Mouse (Mus musculus) adrenal gland, adult (tissue): ENCODE results near the gene Mdh2.

Experiments
- DNase-seq, 2 experiments: peaks; one replicate each; pipeline ENCODE4 v3.0.0; 2022 to 2023; ENCODE audit warnings: low spot score in 1 of 2; ENCODE audit not compliant: inconsistent age in 2 of 2

The Mdh2 gene

GRCm38 (mm10) chr5:135772519-135772918, 5.8 kb upstream of the Mdh2 start:
- DNase-seq: no peak

- DNase-seq: no peak
Observed at GRCm38 (mm10) chr5:135776546-135776945, 1.7 kb upstream of the Mdh2 start.

GRCm38 (mm10) chr5:135777796-135778470, 347 bp upstream of the Mdh2 start, which contains the start of gene Styxl1:
TSS of gene Styxl1 (minus strand) at chr5:135778385.
- DNase-seq: no peak

- DNase-seq: no peak
Observed at GRCm38 (mm10) chr5:135780331-135780730, 2.1 kb downstream of the Mdh2 start.

GRCm38 (mm10) chr5:135782901-135783300, 4.6 kb downstream of the Mdh2 start:
- no peak for DNase-seq

- DNase-seq: peak; percentile 86 to 96
Observed at GRCm38 (mm10) chr5:135793996-135794858, 15.9 kb downstream of the Mdh2 start.

- no peak for DNase-seq
Observed at GRCm38 (mm10) chr5:135794859-135795181, 16.5 kb downstream of the Mdh2 start.

GRCm38 (mm10) chr5:135799746-135800145, 21.5 kb downstream of the Mdh2 start:
- DNase-seq: peak in 1 of 2 experiments; percentile 49

GRCm38 (mm10) chr5:135800927-135801326, 22.6 kb downstream of the Mdh2 start:
- peak; percentile 31 to 42 for DNase-seq

- DNase-seq: no peak
Observed at GRCm38 (mm10) chr5:135802641-135803040, 24.4 kb downstream of the Mdh2 start.

GRCm38 (mm10) chr5:135803135-135803534, 24.9 kb downstream of the Mdh2 start:
- DNase-seq: no peak

- no peak for DNase-seq
Observed at GRCm38 (mm10) chr5:135803676-135804075, 25.4 kb downstream of the Mdh2 start.

- no peak for DNase-seq
Observed at GRCm38 (mm10) chr5:135804735-135805134, 26.5 kb downstream of the Mdh2 start.

- DNase-seq: peak; percentile 87 to 96
Observed at GRCm38 (mm10) chr5:135806555-135807262, 28.4 kb downstream of the Mdh2 start, which contains the start of gene Srrm3. TSS of gene Srrm3 (plus strand) at chr5:135806890.

GRCm38 (mm10) chr5:135807263-135807637, 29.0 kb downstream of the Mdh2 start:
- no peak for DNase-seq

GRCm38 (mm10) chr5:135812991-135813390, 34.7 kb downstream of the Mdh2 start:
- DNase-seq: peak in 1 of 2 experiments; percentile 40

GRCm38 (mm10) chr5:135818491-135818890, 40.2 kb downstream of the Mdh2 start:
- DNase-seq: no peak

- DNase-seq: no peak
Observed at GRCm38 (mm10) chr5:135822316-135822944, 44.1 kb downstream of the Mdh2 start.

GRCm38 (mm10) chr5:135824517-135824916, 46.2 kb downstream of the Mdh2 start:
- DNase-seq: peak in 1 of 2 experiments; percentile 46

GRCm38 (mm10) chr5:135826225-135826624, 47.9 kb downstream of the Mdh2 start:
- no peak for DNase-seq

GRCm38 (mm10) chr5:135829381-135829780, 51.1 kb downstream of the Mdh2 start:
- no peak for DNase-seq
